Mouse (Mus musculus): ENCODE data around the gene Bcl2l10.
A peak's percentile ranks its signal among the peaks of the same experiment; 100 is the strongest.

GRCm38 (mm10) chr9:75319365-75319764 lies 28.2 kb upstream of the Bcl2l10 start:
- TF ChIP-seq CTCF (IDR thresholded peaks at IDR 0.05; ENCODE audit: low read depth) (peak; percentile 28; the same call in 1 of the 2 replicates), EP300 (IDR thresholded peaks at IDR 0.05; ENCODE audit: low read depth) (no peak)
